Mouse (Mus musculus) bone marrow, adult 2 months (tissue): ENCODE measurements around the gene Fam131b.

Source experiments
- CTCF ChIP-seq: fragments of 200-500 bp; IDR thresholded peaks from 2 replicates; pipeline ENCODE4 v1.5.1; 2011; ENCODE audit warnings: low read length, control low read depth; ENCODE audit not compliant: control insufficient read depth, insufficient read depth
- POLR2A ChIP-seq: fragments of 200-500 bp; IDR thresholded peaks from 2 replicates; pipeline ENCODE4 v1.6.1; 2011; ENCODE audit warnings: low read depth, mild to moderate bottlenecking, control low read depth, low read length, borderline replicate concordance; ENCODE audit not compliant: control insufficient read depth

DNA sequence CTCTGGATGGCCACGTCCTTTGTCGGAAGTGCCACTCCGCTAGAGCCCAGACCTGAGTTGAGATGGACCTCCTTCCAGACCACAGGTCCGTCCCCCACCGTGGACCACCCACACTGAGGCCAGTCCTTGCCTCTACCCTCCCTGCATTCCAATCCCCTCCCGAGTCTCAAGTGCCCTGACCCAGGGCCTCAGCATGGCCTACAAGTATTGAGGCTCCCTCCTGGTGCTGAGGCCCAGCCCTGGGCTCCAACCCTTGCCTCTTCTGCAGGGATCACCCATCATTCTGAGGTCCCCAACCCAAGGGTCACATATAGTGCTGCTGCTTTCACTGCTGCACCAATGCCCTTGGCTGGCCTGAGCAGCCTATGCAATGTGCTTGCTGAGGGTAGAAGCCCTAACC, 33.5 kb upstream of the Fam131b start:
- TF ChIP-seq CTCF, result no peak
- no peak; the same call in 1 of the 2 replicates for TF ChIP-seq POLR2A
